Mouse (Mus musculus): ENCODE measurements around the gene Dcaf8. TPM values are rescaled to one million over a fixed set of nuclear protein-coding genes. Genes with fewer than 3 reads are reported as not detected.

Gene Dcaf8
- 100 to 1,000 TPM in 1 of 2 experiments, 10 to 100 TPM in 1; 97.8 to 104 TPM for total RNA-seq (2021)
- long read RNA-seq, experiment 1, transcript Dcaf8-202 (14 exons, 2,754 nt) = minor isoform, 24 of 97 reads
- long read RNA-seq, experiment 1, transcript Dcaf8-206 (14 exons, 2,859 nt) = major isoform, 49 of 97 reads
- long read RNA-seq, experiment 1, partial matches to known transcripts = 9 of 97 reads
- long read RNA-seq, experiment 1, other reads (novel, unspliced or antisense) = 15 of 97 reads
- long read RNA-seq, experiment 2, full-length matches to known transcripts = 86 of 118 reads
- long read RNA-seq, experiment 2, partial matches to known transcripts = 18 of 118 reads
- long read RNA-seq, experiment 2, other reads (novel, unspliced or antisense) = 14 of 118 reads

GRCm38 (mm10) chr1:172147835-172148278 lies at the start of gene Dcaf8:
TSS of gene Dcaf8 (plus strand) at chr1:172148084.
- peak; percentile 93 to 97 for DNase-seq (ENCODE audit: low spot score in 2 of 2)

GRCm38 (mm10) chr1:172099325-172100033 lies 48.4 kb upstream of the Dcaf8 start:
- DNase-seq (ENCODE audit: low spot score in 2 of 2) = no peak

- DNase-seq (ENCODE audit: low spot score in 2 of 2) = no peak
Observed at GRCm38 (mm10) chr1:172103619-172104018, 44.3 kb upstream of the Dcaf8 start.

GRCm38 (mm10) chr1:172105101-172105500 lies 42.8 kb upstream of the Dcaf8 start:
- DNase-seq (ENCODE audit: low spot score in 2 of 2) = no peak

GRCm38 (mm10) chr1:172107777-172108477 lies 40.0 kb upstream of the Dcaf8 start:
- peak in 1 of 2 experiments; percentile 19 for DNase-seq (ENCODE audit: low spot score in 2 of 2)

GRCm38 (mm10) chr1:172116948-172117347 lies 30.9 kb upstream of the Dcaf8 start:
- no peak for DNase-seq (ENCODE audit: low spot score in 2 of 2)

- DNase-seq (ENCODE audit: low spot score in 2 of 2) = no peak
Observed at GRCm38 (mm10) chr1:172119100-172119499, 28.8 kb upstream of the Dcaf8 start.

- peak in 1 of 2 experiments; percentile 47 for DNase-seq (ENCODE audit: low spot score in 2 of 2)
Observed at GRCm38 (mm10) chr1:172119720-172120119, 28.2 kb upstream of the Dcaf8 start.

- no peak for DNase-seq (ENCODE audit: low spot score in 2 of 2)
Observed at GRCm38 (mm10) chr1:172122671-172123070, 25.2 kb upstream of the Dcaf8 start.

- DNase-seq (ENCODE audit: low spot score in 2 of 2) = no peak
Observed at GRCm38 (mm10) chr1:172124572-172124971, 23.3 kb upstream of the Dcaf8 start.

- DNase-seq (ENCODE audit: low spot score in 2 of 2) = peak; percentile 71 to 81
Observed at GRCm38 (mm10) chr1:172126376-172127347, 21.2 kb upstream of the Dcaf8 start, which contains the start of gene Pex19. TSS of gene Pex19 (plus strand) at chr1:172126755.

- no peak for DNase-seq (ENCODE audit: low spot score in 2 of 2)
Observed at GRCm38 (mm10) chr1:172127487-172127886, 20.4 kb upstream of the Dcaf8 start.

- no peak for DNase-seq (ENCODE audit: low spot score in 2 of 2)
Observed at GRCm38 (mm10) chr1:172128563-172128962, 19.3 kb upstream of the Dcaf8 start.

- no peak for DNase-seq (ENCODE audit: low spot score in 2 of 2)
Observed at GRCm38 (mm10) chr1:172129108-172129507, 18.8 kb upstream of the Dcaf8 start.

- DNase-seq (ENCODE audit: low spot score in 2 of 2) = no peak
Observed at GRCm38 (mm10) chr1:172129780-172130179, 18.1 kb upstream of the Dcaf8 start.

- no peak for DNase-seq (ENCODE audit: low spot score in 2 of 2)
Observed at GRCm38 (mm10) chr1:172132319-172132718, 15.6 kb upstream of the Dcaf8 start.

- no peak for DNase-seq (ENCODE audit: low spot score in 2 of 2)
Observed at GRCm38 (mm10) chr1:172133535-172133934, 14.3 kb upstream of the Dcaf8 start.

GRCm38 (mm10) chr1:172134072-172134471 lies 13.8 kb upstream of the Dcaf8 start:
- no peak for DNase-seq (ENCODE audit: low spot score in 2 of 2)

GRCm38 (mm10) chr1:172140160-172140559 lies 7.7 kb upstream of the Dcaf8 start:
- DNase-seq (ENCODE audit: low spot score in 2 of 2) = no peak

- no peak for DNase-seq (ENCODE audit: low spot score in 2 of 2)
Observed at GRCm38 (mm10) chr1:172140825-172141224, 7.1 kb upstream of the Dcaf8 start.
